Mouse (Mus musculus) testis, adult 2 months (tissue): ENCODE data around the gene Baz1b.

Experiments
- CTCF ChIP-seq: fragments of 200-500 bp; IDR thresholded peaks from 2 replicates; pipeline ENCODE4 v1.5.1; 2012; ENCODE audit warnings: low read depth, mild to moderate bottlenecking, inconsistent platforms, low read length, moderate library complexity; ENCODE audit not compliant: control insufficient read depth, insufficient read depth, insufficient replicate concordance
- POLR2A ChIP-seq: fragments of 200-500 bp; IDR thresholded peaks from 2 replicates; pipeline ENCODE4 v1.6.1; 2012; ENCODE audit warnings: low read depth, mild to moderate bottlenecking, inconsistent platforms, low read length, moderate library complexity; ENCODE audit not compliant: control insufficient read depth

DNA sequence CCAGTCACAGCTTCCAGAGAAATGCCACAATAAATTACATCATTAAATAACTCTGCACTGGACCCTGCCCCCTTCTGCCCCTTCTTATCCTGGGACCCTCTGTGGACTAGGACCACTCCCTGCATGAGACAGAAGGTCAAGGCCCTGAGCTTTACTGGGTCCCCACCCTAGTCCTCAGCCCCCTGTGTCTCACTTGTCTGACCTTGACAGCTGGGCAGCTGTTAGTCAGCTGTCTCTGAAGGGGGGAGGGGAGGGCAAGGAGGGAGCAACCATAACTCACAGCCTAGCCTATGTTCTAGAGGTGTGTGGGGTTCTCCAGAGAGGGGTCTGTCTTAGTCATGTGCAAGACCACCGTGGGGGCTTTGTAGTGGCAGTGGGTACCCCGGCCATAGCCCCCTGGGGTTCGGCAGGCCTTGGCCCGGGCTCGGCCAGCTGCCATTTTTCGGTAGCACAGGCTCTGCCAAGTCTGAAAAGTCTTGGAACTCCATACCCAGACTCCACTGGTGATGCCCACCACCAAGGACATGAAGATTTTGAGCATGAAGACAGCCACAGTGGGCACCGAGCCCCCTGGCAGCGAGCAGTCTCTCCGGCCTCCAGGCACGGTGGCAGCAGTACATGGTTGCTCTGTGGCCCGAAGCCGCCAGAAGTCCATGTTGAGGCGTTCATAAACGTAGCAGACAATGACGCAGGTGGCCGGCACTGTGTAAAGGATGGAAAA, 62.1 kb downstream of the Baz1b start:
- TF ChIP-seq POLR2A (no peak), CTCF (no peak)
